Mouse (Mus musculus) megakaryocyte, embryonic 14.5 days (primary cell): ENCODE measurements at regions not wholly inside any gene's neighbourhood (a gene's known extent, or its start where the extent isn't known, plus 50 kb on each side); places are given as distances from the start of the nearest gene placed in this dataset.

Experiments
- FLI1 ChIP-seq: IDR thresholded peaks from 2 replicates; pipeline ENCODE4 v1.6.1; 2012; ENCODE audit warnings: low read length, inconsistent platforms, mixed read lengths
- GATA1 ChIP-seq: IDR thresholded peaks from 3 replicates; pipeline ENCODE4 v1.6.1; 2012; ENCODE audit warnings: mixed read lengths, low read length, inconsistent platforms, borderline replicate concordance

DNA sequence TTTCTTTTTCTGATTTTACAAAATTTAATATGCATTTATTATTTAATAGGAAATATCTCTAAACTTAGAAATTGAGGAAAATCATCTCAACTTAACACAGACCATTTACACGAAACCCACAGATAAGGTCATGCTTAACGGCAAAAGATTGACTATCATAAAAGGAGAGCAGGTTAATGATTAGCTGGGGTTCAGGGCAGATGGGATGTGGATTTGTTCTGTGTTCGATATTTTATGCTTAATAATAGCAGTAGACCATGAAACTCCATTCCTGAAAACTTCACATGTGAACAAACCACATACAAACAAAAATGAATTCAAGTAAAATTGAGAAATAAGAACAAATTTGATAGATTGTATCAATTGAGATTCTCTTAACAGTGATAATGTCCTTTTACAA is 160.4 kb upstream of the Serp2 start:
- TF ChIP-seq GATA1 (no peak), FLI1 (no peak)
